Mouse (Mus musculus): ENCODE results near the gene Snx6.
"Not testable (repeated sequence)": the region's sequence is repeated elsewhere in the genome, so short reads cannot be mapped to it uniquely, and the experiment has no call there.

Gene Snx6

GRCm38 (mm10) chr12:54803531-54803930 is 8.0 kb upstream of the Snx6 start:
- no peak for DNase-seq (ENCODE audit: low spot score)

- DNase-seq (ENCODE audit: low spot score) = no peak
Measured at GRCm38 (mm10) chr12:54796516-54797195, 1.2 kb upstream of the Snx6 start.

- no peak for DNase-seq (ENCODE audit: low spot score)
Measured at GRCm38 (mm10) chr12:54794392-54794791, 1.1 kb downstream of the Snx6 start.

- no peak for DNase-seq (ENCODE audit: low spot score)
Measured at GRCm38 (mm10) chr12:54791465-54791864, 4.0 kb downstream of the Snx6 start.

GRCm38 (mm10) chr12:54789346-54790143 is 6.0 kb downstream of the Snx6 start:
- DNase-seq (ENCODE audit: low spot score) = no peak

GRCm38 (mm10) chr12:54763624-54764023 is 31.9 kb downstream of the Snx6 start:
- no peak for DNase-seq (ENCODE audit: low spot score)

- DNase-seq (ENCODE audit: low spot score) = no peak
Measured at GRCm38 (mm10) chr12:54760676-54761075, 34.8 kb downstream of the Snx6 start.

- no peak for DNase-seq (ENCODE audit: low spot score)
Measured at GRCm38 (mm10) chr12:54758846-54759245, 36.7 kb downstream of the Snx6 start.

GRCm38 (mm10) chr12:54748647-54749046 is 46.9 kb downstream of the Snx6 start:
- DNase-seq (ENCODE audit: low spot score) = no peak

GRCm38 (mm10) chr12:54738661-54739243 is 56.8 kb downstream of the Snx6 start:
- not testable (repeated sequence) for DNase-seq (ENCODE audit: low spot score)

GRCm38 (mm10) chr12:54737891-54738660 is 57.4 kb downstream of the Snx6 start:
- DNase-seq (ENCODE audit: low spot score) = not testable (repeated sequence)

- not testable (repeated sequence) for DNase-seq (ENCODE audit: low spot score)
Measured at GRCm38 (mm10) chr12:54734307-54735131, 61.0 kb downstream of the Snx6 start.

GRCm38 (mm10) chr12:54729140-54730059 is 66.1 kb downstream of the Snx6 start:
- DNase-seq (ENCODE audit: low spot score) = not testable (repeated sequence)

GRCm38 (mm10) chr12:54718871-54719786 is 76.4 kb downstream of the Snx6 start:
- not testable (repeated sequence) for DNase-seq (ENCODE audit: low spot score)

- DNase-seq (ENCODE audit: low spot score) = not testable (repeated sequence)
Measured at GRCm38 (mm10) chr12:54717516-54717915, 78.0 kb downstream of the Snx6 start.

- not testable (repeated sequence) for DNase-seq (ENCODE audit: low spot score)
Measured at GRCm38 (mm10) chr12:54713822-54714626, 81.5 kb downstream of the Snx6 start.

- not testable (repeated sequence) for DNase-seq (ENCODE audit: low spot score)
Measured at GRCm38 (mm10) chr12:54710494-54710879, 85.0 kb downstream of the Snx6 start.

Data from urinary bladder, postnatal 10 days (tissue).